Comparison of ENCODE assay signal across 8 mouse cellular contexts in genomic region chr11:70667271-70668150, GRCm38 (mm10). TPM values are rescaled to one million over a fixed set of nuclear protein-coding genes. Genes with fewer than 3 reads are reported as not detected.
A peak's percentile ranks its signal among the peaks of the same experiment; 100 is the strongest.
DNase-seq lines count a peak whose midpoint lies in the region; ATAC-seq and TF ChIP-seq lines count a peak whose summit lies in the region.

No protein-coding gene starts in this region.

- peak overlapping the region; percentile 28; the same call in 1 of the 2 replicates for H3K27ac ChIP-seq in ES-Bruce4 (ENCODE audit: insufficient read depth, low read length)
- H3K27ac ChIP-seq in liver, postnatal 0 days (ENCODE audit: low read depth): peak overlapping the region; percentile 82

- peaks cover 2% of the 10 kb centered on the region for H3K4me1 ChIP-seq in ES-Bruce4 (ENCODE audit: control insufficient read depth, insufficient read depth, low read length)
- H3K4me1 ChIP-seq in liver, postnatal 0 days (ENCODE audit: insufficient read depth): peaks cover 24% of the 10 kb centered on the region

- no peaks in the 10 kb centered on the region for H3K9me3 ChIP-seq in ES-Bruce4 (replicated peaks; ENCODE audit: control insufficient read depth, insufficient read depth, low read length, poor library complexity, severe bottlenecking)
- H3K9me3 ChIP-seq in liver, postnatal 0 days (ENCODE audit: low read length): no peaks in the 10 kb centered on the region

- H3K4me2 ChIP-seq in liver, postnatal 0 days (ENCODE audit: low read depth, low read length): peak overlapping the region; percentile 98

- DNase-seq in heart, adult 11 months: peak; percentile 95
- no peak for DNase-seq in heart, adult 9 months (ENCODE audit: low spot score in 2 of 2)
- no peak for DNase-seq in liver, postnatal 0 days
- DNase-seq in urinary bladder, postnatal 10 days (ENCODE audit: low spot score): no peak
- DNase-seq in right cerebral cortex, adult 2 months (ENCODE audit: low spot score in 2 of 2): no peak

- peak; percentile 29 for ATAC-seq in granulocyte monocyte progenitor cell, adult 5-6 weeks (replicated peaks; ENCODE audit: poor library complexity, severe bottlenecking)
- no peak for ATAC-seq in liver, postnatal 0 days
- no peak for ATAC-seq in inflammation-experienced regulatory T-cells, adult 6 months

- TF ChIP-seq EP300 in ES-Bruce4 (IDR thresholded peaks at IDR 0.05; ENCODE audit: insufficient read depth, low read depth, low read length): no peak
- TF ChIP-seq EP300 in liver, postnatal 0 days (IDR thresholded peaks at IDR 0.05; ENCODE audit: low read depth): no peak

- H3K36me3 ChIP-seq in ES-Bruce4 (ENCODE audit: control insufficient read depth, insufficient read depth, low read length, poor library complexity, severe bottlenecking): peaks cover 38% of the 10 kb centered on the region
- H3K36me3 ChIP-seq in liver, postnatal 0 days (replicated peaks; ENCODE audit: insufficient read depth, low read length): peaks cover 36% of the 10 kb centered on the region

- H3K4me3 ChIP-seq in ES-Bruce4 (ENCODE audit: low read depth, low read length): peak overlapping the region; percentile 12; the same call in 1 of the 2 replicates
- peak overlapping the region; percentile 69 for H3K4me3 ChIP-seq in liver, postnatal 0 days (ENCODE audit: low read depth, low read length)

- no peaks in the 10 kb centered on the region for H3K27me3 ChIP-seq in ES-Bruce4 (ENCODE audit: control insufficient read depth, insufficient read depth, low read length, poor library complexity, severe bottlenecking)
- no peaks in the 10 kb centered on the region for H3K27me3 ChIP-seq in liver, postnatal 0 days (ENCODE audit: insufficient read depth, low read length)

- 57% methylated on average over 14 of the region's 14 CpGs for WGBS in liver, postnatal 0 days (ENCODE audit: insufficient replicate concordance)

- peak overlapping the region; percentile 84 for H3K9ac ChIP-seq in ES-Bruce4 (ENCODE audit: low read depth, poor library complexity, severe bottlenecking)
- H3K9ac ChIP-seq in liver, postnatal 0 days (replicated peaks): peak overlapping the region; percentile 41

- no peak for TF ChIP-seq POLR2A in ES-Bruce4 (IDR thresholded peaks at IDR 0.05; ENCODE audit: insufficient read depth, low read length)

- no peak for TF ChIP-seq CTCF in ES-Bruce4 (IDR thresholded peaks at IDR 0.05; ENCODE audit: low read depth, low read length)
- TF ChIP-seq CTCF in liver, postnatal 0 days (IDR thresholded peaks at IDR 0.05; ENCODE audit: low read depth): no peak

RNA-seq across cellular contexts. Expression of gene Spag7, which starts 1.7 kb away (rescaled TPM):
- polyA plus RNA-seq in ES-Bruce4 (2011; ENCODE audit: insufficient read depth, insufficient read length, low read depth, missing spikeins): 195 and 218 TPM in 2 replicates
- 91.0 and 130 TPM in 2 replicates for total RNA-seq in granulocyte monocyte progenitor cell, adult 5-6 weeks (2014; fragmentation: Nextera tagmentation)
- 46.8 and 49.8 TPM in 2 replicates for total RNA-seq in granulocyte monocyte progenitor cell, adult 5-6 weeks (2017)
- 36.6 and 42.1 TPM in 2 replicates for polyA plus RNA-seq in liver, postnatal 0 days (2015; fragmentation: Nextera tagmentation; extraction: Ambion mirVana)
- polyA plus RNA-seq in inflammation-experienced regulatory T-cells, adult 6 months (2017; shearing (Covaris generic)): 100 to 1,000 TPM; 131 to 155 (median 137) TPM

RNA-seq across cellular contexts. Expression of gene Eno3, which starts 10.5 kb away (rescaled TPM):
- 14.7 and 15.7 TPM in 2 replicates for polyA plus RNA-seq in ES-Bruce4 (2011; ENCODE audit: insufficient read depth, insufficient read length, low read depth, missing spikeins)
- total RNA-seq in granulocyte monocyte progenitor cell, adult 5-6 weeks (2014; fragmentation: Nextera tagmentation): 14.9 and 18.9 TPM in 2 replicates
- 4.5 and 5.9 TPM in 2 replicates for total RNA-seq in granulocyte monocyte progenitor cell, adult 5-6 weeks (2017)
- polyA plus RNA-seq in liver, postnatal 0 days (2015; fragmentation: Nextera tagmentation; extraction: Ambion mirVana): 4.0 and 21.3 TPM in 2 replicates
- 10 to 100 TPM in 2 of 3 experiments, 1 to 10 TPM in 1; 6.2 to 27.4 (median 21.7) TPM for polyA plus RNA-seq in inflammation-experienced regulatory T-cells, adult 6 months (2017; shearing (Covaris generic))

RNA-seq across cellular contexts. Expression of gene Pfn1, which starts 13.1 kb away (rescaled TPM):
- polyA plus RNA-seq in ES-Bruce4 (2011; ENCODE audit: insufficient read depth, insufficient read length, low read depth, missing spikeins): 630 and 707 TPM in 2 replicates
- 1,205 and 1,364 TPM in 2 replicates for total RNA-seq in granulocyte monocyte progenitor cell, adult 5-6 weeks (2014; fragmentation: Nextera tagmentation)
- total RNA-seq in granulocyte monocyte progenitor cell, adult 5-6 weeks (2017): 425 and 461 TPM in 2 replicates
- polyA plus RNA-seq in liver, postnatal 0 days (2015; fragmentation: Nextera tagmentation; extraction: Ambion mirVana): 918 and 940 TPM in 2 replicates
- 1,000 to 10,000 TPM; 3,037 to 4,758 (median 3,214) TPM for polyA plus RNA-seq in inflammation-experienced regulatory T-cells, adult 6 months (2017; shearing (Covaris generic))

RNA-seq across cellular contexts. Expression of gene Slc25a11, which starts 20.2 kb away (rescaled TPM):
- polyA plus RNA-seq in ES-Bruce4 (2011; ENCODE audit: insufficient read depth, insufficient read length, low read depth, missing spikeins): 45.0 and 48.0 TPM in 2 replicates
- 80.9 and 91.7 TPM in 2 replicates for total RNA-seq in granulocyte monocyte progenitor cell, adult 5-6 weeks (2014; fragmentation: Nextera tagmentation)
- 63.3 and 67.7 TPM in 2 replicates for total RNA-seq in granulocyte monocyte progenitor cell, adult 5-6 weeks (2017)
- polyA plus RNA-seq in liver, postnatal 0 days (2015; fragmentation: Nextera tagmentation; extraction: Ambion mirVana): 140 and 143 TPM in 2 replicates
- 100 to 1,000 TPM in 2 of 3 experiments, 10 to 100 TPM in 1; 85.3 to 111 (median 111) TPM for polyA plus RNA-seq in inflammation-experienced regulatory T-cells, adult 6 months (2017; shearing (Covaris generic))

RNA-seq across cellular contexts. Expression of gene Camta2, which starts 20.4 kb away (rescaled TPM):
- polyA plus RNA-seq in ES-Bruce4 (2011; ENCODE audit: insufficient read depth, insufficient read length, low read depth, missing spikeins): 10.0 and 12.8 TPM in 2 replicates
- 18.7 and 25.2 TPM in 2 replicates for total RNA-seq in granulocyte monocyte progenitor cell, adult 5-6 weeks (2014; fragmentation: Nextera tagmentation)
- total RNA-seq in granulocyte monocyte progenitor cell, adult 5-6 weeks (2017): 1.5 and 3.0 TPM in 2 replicates
- polyA plus RNA-seq in liver, postnatal 0 days (2015; fragmentation: Nextera tagmentation; extraction: Ambion mirVana): 2.8 and 3.4 TPM in 2 replicates
- polyA plus RNA-seq in inflammation-experienced regulatory T-cells, adult 6 months (2017; shearing (Covaris generic)): 10 to 100 TPM; 11.5 to 17.1 (median 12.8) TPM
